ENCODE assay signal across 9 mouse cellular contexts in the genomic region with DNA sequence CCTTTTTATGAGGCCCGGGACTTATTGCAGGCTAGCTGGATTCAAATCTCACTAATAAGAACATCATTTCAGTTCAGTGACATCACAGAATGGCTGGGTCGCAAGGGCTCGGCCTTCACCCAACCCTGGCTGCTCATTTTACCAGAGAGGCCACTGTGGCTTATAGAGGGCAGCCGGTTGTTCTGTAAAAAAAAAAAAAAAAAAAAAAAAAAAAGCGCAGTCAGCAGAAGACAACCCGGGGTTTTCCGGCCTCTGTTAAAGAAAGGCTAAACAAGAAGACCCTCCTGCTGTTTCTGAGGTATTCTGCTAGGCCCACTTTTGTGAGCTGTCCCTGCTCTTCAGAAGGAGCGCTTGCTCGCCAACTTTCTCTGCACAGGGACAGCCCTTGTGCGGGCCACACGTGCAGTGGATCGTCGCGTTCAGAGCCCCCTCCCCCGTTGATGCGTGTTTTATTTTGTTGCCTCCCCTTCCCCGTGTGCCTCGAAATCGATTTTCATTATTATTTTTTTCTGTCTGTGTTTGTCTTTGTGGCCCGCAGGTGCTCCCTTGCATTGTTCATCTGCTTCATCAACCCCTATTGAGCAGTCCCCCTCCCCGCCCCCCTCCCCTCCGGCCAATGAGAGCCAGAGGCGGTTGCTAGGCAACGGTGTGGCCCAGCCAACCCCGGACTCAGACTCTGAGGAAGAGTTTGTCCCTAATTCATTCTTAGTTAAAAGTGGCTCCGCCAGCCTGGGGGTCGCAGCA.
DNase-seq lines count a peak whose midpoint lies in the region; ATAC-seq lines count a peak whose summit lies in the region.
"Had no signal": no experiment of that assay in that cellular context is flagged by ENCODE, and none has a peak within 500 bp of the region (broad histone marks: within the 10 kb centered on the region; RNA-seq: fewer than 3 reads in every experiment).

No protein-coding gene starts in this region.

- H3K9ac ChIP-seq in heart, embryonic 16.5 days (ENCODE audit: low read length) = no peak overlapping the region
- H3K9ac ChIP-seq in limb, embryonic 13.5 days = peak overlapping the region; percentile 53; the same call in 1 of the 2 replicates

- no peak overlapping the region for H3K27ac ChIP-seq in heart, embryonic 16.5 days (ENCODE audit: low read length)
- H3K27ac ChIP-seq in limb, embryonic 13.5 days = peak overlapping the region; percentile 61

- H3K4me3 ChIP-seq in heart, embryonic 16.5 days (ENCODE audit: low read length) = peak overlapping the region; percentile 34
- peak overlapping the region; percentile 47 for H3K4me3 ChIP-seq in limb, embryonic 13.5 days
- H3K4me3 ChIP-seq: erythroblast, embryonic 14.5 days had no signal

- 5% methylated on average over 27 of the region's 27 CpGs for WGBS in heart, embryonic 16.5 days
- under 1% methylated on average over 27 of the region's 27 CpGs for WGBS in limb, embryonic 13.5 days

- no peaks in the 10 kb centered on the region for H3K36me3 ChIP-seq in heart, embryonic 16.5 days (ENCODE audit: control insufficient read depth, insufficient read depth)
- H3K36me3 ChIP-seq in limb, embryonic 13.5 days = no peaks in the 10 kb centered on the region

- H3K4me2 ChIP-seq in heart, embryonic 16.5 days (ENCODE audit: low read depth, low read length) = peak overlapping the region; percentile 57
- H3K4me2 ChIP-seq in limb, embryonic 13.5 days (replicated peaks) = peak overlapping the region; percentile 75

- ATAC-seq in CD4-positive, CD25-positive, alpha-beta regulatory T cell, adult 4 months = no peak
- ATAC-seq in heart, embryonic 16.5 days (replicated peaks; ENCODE audit: extremely low read depth, insufficient read depth, low FRiP score) = no peak; the same call in 1 of the 2 replicates
- ATAC-seq in limb, embryonic 13.5 days (ENCODE audit: low FRiP score, low read depth) = peak; percentile 92
- ATAC-seq in cerebellum, adult (ENCODE audit: insufficient number of reproducible peaks, low FRiP score, low TSS enrichment) = no peak

- H3K27me3 ChIP-seq in heart, embryonic 16.5 days (ENCODE audit: control insufficient read depth, insufficient read depth, low read length) = peaks cover 52% of the 10 kb centered on the region
- peaks cover 25% of the 10 kb centered on the region; the same call in 1 of the 2 replicates for H3K27me3 ChIP-seq in limb, embryonic 13.5 days

- peak; percentile 6 for DNase-seq in CD4-positive, CD25-positive, alpha-beta regulatory T cell, adult 2 months (ENCODE audit: low read depth, low spot score)
- peak; percentile 74 for DNase-seq in ovary, adult 18-20 months (ENCODE audit: low spot score)
- DNase-seq in ovary, postnatal 10 days (ENCODE audit: low spot score) = no peak
- peak; percentile 90 for DNase-seq in retina, embryonic 14.5 days (ENCODE audit: low spot score)

- H3K9me3 ChIP-seq in heart, embryonic 16.5 days (replicated peaks; ENCODE audit: control insufficient read depth, low read length) = no peaks in the 10 kb centered on the region
- no peaks in the 10 kb centered on the region for H3K9me3 ChIP-seq in limb, embryonic 13.5 days

- H3K4me1 ChIP-seq in heart, embryonic 16.5 days (ENCODE audit: control insufficient read depth, insufficient read depth, low read length) = peaks cover 4% of the 10 kb centered on the region; the same call in 1 of the 2 replicates
- H3K4me1 ChIP-seq in limb, embryonic 13.5 days = peaks cover 57% of the 10 kb centered on the region
